Mouse (Mus musculus) ES-E14 (cell line): ENCODE results near the gene Sebox.

Source experiments
- HCFC1 ChIP-seq: IDR thresholded peaks from 2 replicates; pipeline ENCODE4 v1.6.1; 2012; ENCODE audit warnings: low read length, inconsistent platforms, borderline replicate concordance; ENCODE audit not compliant: insufficient read depth
- MAFK ChIP-seq: IDR thresholded peaks from 2 replicates; pipeline ENCODE4 v1.6.1; 2014; ENCODE audit warnings: mild to moderate bottlenecking, low read depth, low read length, inconsistent platforms; ENCODE audit not compliant: insufficient read depth

DNA sequence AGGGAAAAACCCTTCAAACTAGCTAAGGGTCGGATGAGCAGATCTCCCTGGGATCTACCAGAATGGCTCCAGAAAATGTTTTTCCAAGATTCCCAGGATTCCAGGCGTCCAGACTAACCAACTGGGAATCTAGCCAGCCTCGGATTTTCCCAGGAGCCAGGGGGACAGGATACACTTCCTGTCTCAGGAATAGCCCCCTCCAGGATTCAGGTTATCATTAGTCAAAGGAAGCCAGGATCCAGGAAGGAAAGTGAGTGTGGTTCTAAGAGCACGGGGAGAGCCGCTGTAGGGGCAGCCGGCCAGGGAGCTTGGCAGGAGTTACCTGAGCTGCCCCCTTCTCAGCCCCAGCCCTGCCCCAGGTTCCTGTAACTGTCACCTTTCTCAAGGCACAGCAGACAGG, 27.8 kb downstream of the Sebox start:
- TF ChIP-seq HCFC1 (no peak), MAFK (no peak)
